Mouse (Mus musculus) heart, adult 2 months (tissue): ENCODE results near the gene Cerkl. TPM values are rescaled to one million over a fixed set of nuclear protein-coding genes. Genes with fewer than 3 reads are reported as not detected.

Experiments used
- DNase-seq, 2 experiments: peaks; one replicate each; pipeline ENCODE4 v3.0.0; 2021
- H3K27ac ChIP-seq: fragments of 200-600 bp; 2 replicates; pipeline ENCODE4 v1.8.1; 2022
- H3K27me3 ChIP-seq: fragments of 200-500 bp; 2 replicates; pipeline ENCODE4 v1.6.1; 2012; ENCODE audit warnings: mild to moderate bottlenecking, low read length, inconsistent platforms, mixed read lengths; ENCODE audit not compliant: control insufficient read depth, insufficient read depth
- H3K36me3 ChIP-seq: fragments of 200-500 bp; 2 replicates; pipeline ENCODE4 v1.6.1; 2012; ENCODE audit warnings: low read length, inconsistent platforms; ENCODE audit not compliant: control insufficient read depth, insufficient read depth
- H3K4me1 ChIP-seq: fragments of 200-500 bp; 2 replicates; pipeline ENCODE4 v1.6.1; 2011; ENCODE audit warnings: low read length; ENCODE audit not compliant: control insufficient read depth, insufficient read depth
- H3K4me3 ChIP-seq: fragments of 200-600 bp; 2 replicates; pipeline ENCODE4 v1.8.1; 2022
- H3K79me2 ChIP-seq: fragments of 200-500 bp; replicated peaks from 2 replicates; pipeline ENCODE4 v1.6.1; 2012; ENCODE audit warnings: mild to moderate bottlenecking, inconsistent platforms, low read length, moderate library complexity, mixed read lengths; ENCODE audit not compliant: control insufficient read depth, insufficient read depth
- H3K9ac ChIP-seq: fragments of 200-500 bp; 2 replicates; pipeline ENCODE4 v1.6.1; 2012; ENCODE audit warnings: low read depth, mild to moderate bottlenecking, control low read depth, inconsistent platforms, low read length, mixed read lengths
- CTCF ChIP-seq: fragments of 200-600 bp; IDR thresholded peaks from 2 replicates; pipeline ENCODE4 v1.8.1; 2022; ENCODE audit warnings: antibody characterized with exemption, mild to moderate bottlenecking, moderate library complexity
- EP300 ChIP-seq: fragments of 200-500 bp; IDR thresholded peaks from 2 replicates; pipeline ENCODE4 v1.6.1; 2011; ENCODE audit warnings: low read depth, low read length, control low read depth; ENCODE audit not compliant: insufficient read depth
- POLR2A ChIP-seq: fragments of 200-500 bp; IDR thresholded peaks from 2 replicates; pipeline ENCODE4 v1.6.1; 2011; ENCODE audit warnings: mild to moderate bottlenecking, low read depth, low read length, control low read depth; ENCODE audit not compliant: insufficient read depth
- WGBS: fragments of 180-500 bp; shearing (Covaris S2); methylation state at CpG from one replicate; pipeline ENCODE4 v1.1.7; 2018; 5-methylcytosine and 5-hydroxymethylcytosine counted together
- intact Hi-C: fragments of 180-260 bp; cut with DNase I; formaldehyde crosslinking; loops from one replicate; pipeline ENCODE4 v1.15.1; 2025
- polyA plus RNA-seq: library from polyadenylated mRNA; depleted of rRNA; stranded (reverse); fragments of >200 nt; gene quantifications from 2 replicates; pipeline ENCODE4 v1.2.3, GENCODE M21; 2012
- total RNA-seq, 2 experiments: library from RNA; stranded (reverse); gene quantifications; 2 replicates each; pipeline ENCODE4 v1.2.3; 2021

The Cerkl gene
- total and polyA plus RNA-seq, 3 experiments: 0.47 to 0.82 (median 0.73) TPM

- Histone ChIP-seq H3K9ac (no peak overlapping the region), H3K27ac (no peak overlapping the region), H3K4me1 (no peaks in the 10 kb centered on the region), H3K79me2 (no peaks in the 10 kb centered on the region), H3K4me3 (no peak overlapping the region), H3K27me3 (no peaks in the 10 kb centered on the region), H3K36me3 (no peaks in the 10 kb centered on the region)
- intact Hi-C loops: no loop called here
- TF ChIP-seq CTCF: no peak
- TF ChIP-seq POLR2A: no peak
- TF ChIP-seq EP300: no peak
- DNase-seq: no peak
- 43% methylated on average over 2 of the region's 2 CpGs for WGBS
These were observed 128.5 kb downstream of the Cerkl start for GRCm38 (mm10) chr2:79328079-79328478.

- TF ChIP-seq POLR2A (no peak), CTCF (no peak), EP300 (no peak)
- Histone ChIP-seq H3K27ac (no peak overlapping the region), H3K9ac (no peak overlapping the region), H3K4me3 (no peak overlapping the region), H3K4me1 (no peaks in the 10 kb centered on the region), H3K36me3 (no peaks in the 10 kb centered on the region), H3K27me3 (no peaks in the 10 kb centered on the region), H3K79me2 (no peaks in the 10 kb centered on the region)
- no peak for DNase-seq
- 88% methylated on average over 9 of the region's 9 CpGs for WGBS
- intact Hi-C loops: no loop called here
These were observed 140.3 kb downstream of the Cerkl start for GRCm38 (mm10) chr2:79316182-79316880.

- H3K79me2 ChIP-seq: no peaks in the 10 kb centered on the region
- intact Hi-C loops: no loop called here
- no peak overlapping the region for H3K4me3 ChIP-seq
- no peak overlapping the region for H3K27ac ChIP-seq
- H3K4me1 ChIP-seq: no peaks in the 10 kb centered on the region
- H3K36me3 ChIP-seq: no peaks in the 10 kb centered on the region
- H3K9ac ChIP-seq: no peak overlapping the region
- DNase-seq: no peak
- no peaks in the 10 kb centered on the region for H3K27me3 ChIP-seq
- WGBS: 80% methylated on average over 4 of the region's 4 CpGs
- no peak for TF ChIP-seq CTCF
- no peak for TF ChIP-seq POLR2A
- no peak for TF ChIP-seq EP300
These were observed 141.5 kb downstream of the Cerkl start for GRCm38 (mm10) chr2:79315108-79315507.

GRCm38 (mm10) chr2:79312499-79312898 is 144.1 kb downstream of the Cerkl start:
- H3K27ac ChIP-seq: no peak overlapping the region
- no peak overlapping the region for H3K4me3 ChIP-seq
- no peaks in the 10 kb centered on the region for H3K4me1 ChIP-seq
- TF ChIP-seq EP300: no peak
- TF ChIP-seq CTCF: no peak
- no peak for TF ChIP-seq POLR2A
- intact Hi-C loops: no loop called here
- H3K27me3 ChIP-seq: no peaks in the 10 kb centered on the region
- no peak overlapping the region for H3K9ac ChIP-seq
- no peaks in the 10 kb centered on the region for H3K79me2 ChIP-seq
- no peak for DNase-seq
- no peaks in the 10 kb centered on the region for H3K36me3 ChIP-seq
- 54% methylated on average over 4 of the region's 4 CpGs for WGBS

- no peak overlapping the region for H3K9ac ChIP-seq
- H3K27ac ChIP-seq: no peak overlapping the region
- intact Hi-C loops: no loop called here
- H3K79me2 ChIP-seq: no peaks in the 10 kb centered on the region
- no peaks in the 10 kb centered on the region for H3K4me1 ChIP-seq
- no peaks in the 10 kb centered on the region for H3K27me3 ChIP-seq
- no peak for TF ChIP-seq POLR2A
- no peak for TF ChIP-seq CTCF
- TF ChIP-seq EP300: no peak
- DNase-seq: no peak
- H3K36me3 ChIP-seq: no peaks in the 10 kb centered on the region
- no peak overlapping the region for H3K4me3 ChIP-seq
- WGBS: 78% methylated on average over 13 of the region's 13 CpGs
These were observed 147.0 kb downstream of the Cerkl start for GRCm38 (mm10) chr2:79309454-79310118.

GRCm38 (mm10) chr2:79307549-79307948 is 149.0 kb downstream of the Cerkl start:
- no peak overlapping the region for H3K27ac ChIP-seq
- no peaks in the 10 kb centered on the region for H3K4me1 ChIP-seq
- DNase-seq: no peak
- WGBS: 79% methylated on average over 4 of the region's 4 CpGs
- no peaks in the 10 kb centered on the region for H3K79me2 ChIP-seq
- no peaks in the 10 kb centered on the region for H3K36me3 ChIP-seq
- H3K4me3 ChIP-seq: no peak overlapping the region
- TF ChIP-seq EP300: no peak
- no peak for TF ChIP-seq CTCF
- TF ChIP-seq POLR2A: no peak
- no peaks in the 10 kb centered on the region for H3K27me3 ChIP-seq
- intact Hi-C loops: no loop called here
- no peak overlapping the region for H3K9ac ChIP-seq
